Mouse (Mus musculus) right cerebral cortex, postnatal 14 days (tissue): ENCODE measurements at regions not wholly inside any gene's neighbourhood (a gene's known extent, or its start where the extent isn't known, plus 50 kb on each side); places are given as distances from the start of the nearest gene placed in this dataset.

Experiments
- DNase-seq: peaks from one replicate; pipeline ENCODE4 v3.0.0; 2022

DNA sequence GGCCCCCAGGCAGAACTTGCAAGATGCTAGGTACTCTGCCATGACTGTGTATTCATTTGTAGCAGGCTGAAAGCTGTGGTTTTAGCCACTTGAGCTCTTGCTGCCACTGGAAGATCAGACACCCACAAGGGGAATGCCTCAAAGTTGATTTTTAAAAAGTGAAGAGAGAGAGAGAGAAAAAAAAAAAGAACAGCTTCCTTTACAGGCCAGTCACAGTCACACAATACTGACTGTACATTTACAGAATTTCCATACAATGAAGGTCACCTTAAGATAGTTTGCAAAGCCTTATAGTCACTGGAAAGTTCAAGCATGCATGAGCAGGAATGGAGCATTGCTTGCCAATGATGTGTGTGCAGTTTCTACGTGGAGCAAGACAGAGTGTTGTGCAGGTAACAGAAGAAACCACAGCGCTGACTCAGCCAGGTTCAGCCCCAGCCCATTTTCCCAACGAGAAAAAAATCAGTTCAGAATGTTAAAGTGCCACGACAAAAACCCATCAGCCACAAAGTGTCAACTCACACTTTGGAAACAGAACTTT lies 109.3 kb upstream of the Ado start:
- no peak for DNase-seq

DNA sequence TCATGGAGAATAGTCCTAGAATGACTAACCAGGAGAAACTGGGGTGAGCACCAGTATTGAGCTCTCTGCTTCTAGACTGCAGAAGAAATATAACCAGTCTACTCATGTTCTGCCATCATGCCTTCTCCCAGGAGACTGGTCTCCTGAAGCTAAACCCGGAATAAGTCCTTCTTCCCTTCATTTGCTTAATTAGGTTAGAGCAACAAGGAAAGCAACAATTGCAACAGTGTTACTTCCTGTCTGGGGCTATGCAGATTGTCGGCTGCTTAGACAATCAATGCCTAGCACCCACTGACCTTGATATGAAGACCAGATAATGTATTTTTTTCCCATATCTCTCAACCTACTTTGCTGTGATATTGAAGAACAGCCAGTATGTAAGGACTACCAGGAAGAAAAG lies 108.5 kb upstream of the Ado start:
- no peak for DNase-seq

DNA sequence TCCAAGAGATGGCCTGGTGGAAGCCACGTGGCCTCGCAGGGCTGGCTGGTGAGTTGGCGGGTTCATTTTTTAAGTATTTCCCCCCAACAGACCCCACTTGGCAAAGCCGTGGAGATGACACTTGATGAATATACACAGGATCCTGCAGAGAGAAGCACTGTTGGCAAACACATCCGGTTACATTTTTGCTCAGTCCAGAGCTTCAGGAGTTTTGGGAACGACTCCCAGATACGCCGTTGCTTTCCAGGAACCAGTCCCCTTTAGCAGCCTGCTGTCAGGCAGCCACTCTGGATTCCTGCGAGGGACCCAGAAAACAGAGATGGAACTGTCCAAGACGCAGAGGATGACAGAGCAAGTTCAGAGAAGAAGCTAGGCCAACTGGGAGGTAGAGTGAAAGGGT lies 105.8 kb upstream of the Ado start:
- no peak for DNase-seq

DNA sequence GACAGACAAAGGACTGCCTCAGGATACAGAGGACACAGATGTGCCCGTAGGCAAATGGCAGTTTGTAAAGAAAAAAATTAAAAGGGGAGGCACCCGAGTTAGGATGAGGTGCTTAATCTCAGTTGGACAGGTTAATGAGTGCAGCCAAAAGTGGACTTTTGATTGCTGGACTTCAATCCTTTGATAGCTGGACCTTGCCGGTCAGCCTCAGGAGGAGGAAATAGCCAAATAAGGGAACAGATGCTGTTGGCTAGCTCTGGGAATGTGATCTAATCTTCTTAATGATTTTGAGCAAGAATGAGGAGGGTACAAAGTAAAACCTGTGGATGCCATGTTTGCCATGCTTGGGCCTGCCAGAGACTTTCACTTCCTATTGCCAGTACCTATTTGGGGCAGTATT lies 103.5 kb upstream of the Ado start:
- DNase-seq: no peak

DNA sequence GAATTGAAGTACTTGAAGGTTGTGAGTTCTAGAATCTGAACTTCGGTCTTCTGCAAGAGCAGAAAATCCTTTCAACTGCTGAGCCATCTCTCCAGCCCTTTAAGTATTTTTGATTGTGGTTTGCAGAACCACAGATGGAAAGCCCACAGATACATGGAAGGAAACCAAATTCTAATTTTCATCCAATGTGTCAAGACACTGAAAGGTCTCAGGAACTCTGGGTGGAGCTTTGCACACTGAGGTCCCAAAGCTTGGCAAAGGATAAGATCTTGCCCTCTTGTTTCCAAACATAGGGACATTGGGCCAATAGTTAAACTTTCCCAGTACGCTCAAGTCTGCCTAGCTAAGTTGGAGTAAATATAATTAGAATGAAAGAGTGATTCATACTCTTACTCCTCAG lies 102.6 kb upstream of the Ado start:
- no peak for DNase-seq

DNA sequence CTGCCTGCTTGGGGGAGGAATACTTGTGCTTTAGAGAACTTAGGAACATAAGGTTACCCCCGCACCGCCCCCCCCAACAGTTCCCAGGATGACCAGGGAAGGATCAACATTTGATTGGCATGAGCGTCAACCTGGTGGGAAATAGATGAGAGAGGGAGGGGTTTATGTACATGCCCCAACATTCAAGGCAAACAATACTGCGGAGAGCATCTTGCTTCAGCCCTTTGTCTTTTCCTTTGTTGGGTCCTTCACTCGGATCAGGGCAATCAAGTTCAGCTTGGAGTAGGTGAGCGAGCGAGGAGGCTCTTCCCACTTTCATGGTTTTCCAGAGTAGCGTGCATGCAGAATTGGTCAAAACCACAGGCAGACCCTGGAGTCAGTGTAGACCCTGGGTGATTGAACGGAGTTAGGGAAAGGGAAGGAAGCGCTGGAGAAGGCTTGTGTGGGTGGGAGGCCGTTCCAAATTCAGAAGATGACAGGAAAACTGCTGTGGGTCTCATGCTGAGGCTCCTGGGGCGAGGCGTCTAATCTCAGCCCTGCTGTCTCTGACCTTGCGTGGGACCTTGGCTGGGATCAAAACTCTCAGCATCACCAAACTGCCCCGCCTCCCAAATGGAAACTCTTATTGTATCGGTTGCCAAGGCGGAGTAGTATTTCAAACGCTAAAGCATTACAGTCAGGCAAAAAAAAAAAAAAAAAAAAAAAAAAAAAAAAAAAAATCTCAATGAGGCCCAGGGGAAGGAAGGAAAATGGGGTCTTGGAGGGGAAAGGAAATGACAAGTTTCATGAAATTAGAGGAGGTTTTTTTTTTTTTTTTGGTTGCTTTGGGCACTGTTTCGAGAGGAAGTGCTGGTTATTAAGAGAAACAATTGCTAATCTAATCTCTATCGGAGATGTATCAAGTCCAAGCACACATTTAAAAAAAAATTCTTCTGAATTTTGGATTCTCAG lies 99.3 kb upstream of the Ado start:
- DNase-seq: no peak

DNA sequence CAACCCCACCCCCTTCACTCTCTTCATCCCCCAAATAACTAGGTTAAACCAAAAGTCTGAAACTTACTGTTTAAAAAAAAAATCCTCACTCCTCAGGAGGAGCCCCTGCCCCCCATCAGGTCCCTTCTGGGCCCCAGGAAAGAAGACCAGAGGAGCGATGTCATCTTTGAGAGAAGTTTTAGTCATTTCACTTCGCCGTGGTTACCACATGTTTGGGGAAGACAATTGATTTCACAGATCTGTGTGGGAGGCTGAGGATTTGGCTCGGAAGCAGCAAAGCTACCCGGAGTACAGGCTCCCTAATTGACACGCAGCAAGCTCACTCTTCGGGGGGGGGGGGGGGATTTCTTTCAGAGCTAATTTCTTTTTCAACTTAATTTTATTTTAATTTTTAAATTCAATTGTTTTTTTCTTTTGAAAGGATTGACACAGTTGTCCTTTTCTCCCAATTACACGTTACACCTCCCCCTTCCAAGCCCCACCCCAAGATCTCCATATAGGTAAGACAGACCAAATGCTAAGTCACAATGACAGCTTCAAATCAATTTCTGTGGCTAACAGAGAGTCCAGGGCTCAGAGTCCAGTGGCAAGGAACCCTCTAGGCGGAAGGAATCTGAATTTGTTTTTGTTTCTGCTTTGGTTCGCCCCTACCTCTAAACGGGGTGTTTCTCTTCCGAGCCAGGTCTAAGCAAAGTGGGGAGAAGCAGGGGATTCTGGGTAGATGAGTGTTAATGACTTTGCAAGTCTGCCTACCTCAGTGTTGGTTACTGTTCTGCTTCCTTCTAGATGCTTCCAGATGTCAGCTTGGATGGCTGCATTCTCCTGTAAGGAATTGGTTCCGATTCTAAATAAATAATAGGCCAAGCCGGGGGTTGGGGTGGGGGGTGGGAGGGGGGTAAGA lies 98.2 kb upstream of the Ado start:
- DNase-seq: no peak

DNA sequence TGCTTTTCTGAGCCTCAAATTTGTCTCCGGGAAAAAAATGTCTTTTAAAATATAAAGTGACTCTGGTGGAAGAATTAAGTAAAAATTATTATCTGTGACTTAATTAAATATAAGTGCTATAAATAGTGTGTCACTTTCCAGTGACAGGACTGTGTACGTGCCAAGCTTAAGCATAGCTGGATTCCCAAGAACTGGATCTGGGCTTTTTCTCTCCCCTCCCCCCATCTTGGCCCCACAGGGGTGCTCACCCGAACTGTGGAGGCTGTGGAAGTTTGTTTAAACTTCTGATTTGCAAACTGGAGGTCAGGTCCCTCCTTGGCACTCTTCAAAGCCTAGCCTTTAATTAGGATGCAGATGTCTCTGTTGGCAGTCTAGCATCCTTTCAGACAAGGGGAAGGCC lies 97.1 kb upstream of the Ado start:
- DNase-seq: no peak

DNA sequence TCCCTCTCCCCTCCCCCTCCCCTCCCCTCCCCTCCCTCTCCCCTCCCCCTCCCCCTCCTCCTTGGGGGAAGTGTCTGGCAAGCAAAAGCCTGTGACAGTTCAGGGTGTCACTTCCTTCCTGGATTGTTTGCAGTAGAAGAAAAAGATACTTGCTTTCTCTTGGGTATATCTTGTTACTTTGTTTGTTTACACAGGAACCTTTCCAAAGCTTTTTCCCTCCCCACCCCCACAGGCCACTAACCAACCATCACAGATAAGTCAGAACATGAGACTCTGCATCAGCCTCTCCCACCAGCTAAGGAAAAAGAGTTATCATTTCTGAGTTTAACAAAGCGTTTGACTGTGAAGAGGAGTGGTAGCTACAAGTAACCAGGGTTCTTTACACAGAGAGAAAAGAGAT lies 95.5 kb upstream of the Ado start:
- no peak for DNase-seq

DNA sequence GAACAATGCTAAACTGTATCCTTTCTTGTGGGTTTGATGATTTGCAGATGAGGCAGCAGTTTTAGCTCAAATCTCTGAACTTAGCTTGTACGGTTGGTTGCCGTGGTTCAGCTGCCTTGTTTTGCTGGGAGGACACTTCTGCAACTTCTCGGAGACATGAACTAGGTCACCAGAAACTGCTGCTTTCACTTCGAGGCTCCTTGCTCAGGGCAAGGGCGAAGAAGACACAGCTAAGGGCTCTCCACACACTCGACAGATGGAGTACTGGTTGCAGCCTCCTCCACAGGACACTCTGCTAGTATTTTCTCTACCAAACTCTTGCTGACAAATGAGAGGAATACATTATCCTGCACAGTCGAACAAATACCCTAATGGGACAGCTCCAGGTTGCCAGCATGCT lies 94.9 kb upstream of the Ado start:
- DNase-seq: no peak

DNA sequence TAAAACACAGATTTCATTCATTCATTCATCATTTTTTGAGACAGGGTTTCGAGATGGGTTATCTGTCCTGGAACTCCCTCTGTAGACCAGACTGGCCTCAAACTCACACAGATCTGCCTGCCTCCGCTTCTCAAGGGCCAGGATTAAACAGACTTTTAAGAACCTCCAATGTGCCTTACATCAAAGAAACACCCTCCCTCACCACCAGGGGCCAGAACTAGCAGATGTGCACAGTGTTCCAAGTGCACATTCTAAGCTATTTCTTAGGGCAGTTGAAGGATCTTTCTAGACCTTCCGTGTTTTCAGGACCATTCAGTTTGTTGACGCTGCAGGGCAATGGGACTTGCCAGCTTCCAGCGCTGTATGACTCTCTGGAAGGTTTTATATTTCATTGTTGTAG lies 88.6 kb upstream of the Ado start:
- DNase-seq: no peak

DNA sequence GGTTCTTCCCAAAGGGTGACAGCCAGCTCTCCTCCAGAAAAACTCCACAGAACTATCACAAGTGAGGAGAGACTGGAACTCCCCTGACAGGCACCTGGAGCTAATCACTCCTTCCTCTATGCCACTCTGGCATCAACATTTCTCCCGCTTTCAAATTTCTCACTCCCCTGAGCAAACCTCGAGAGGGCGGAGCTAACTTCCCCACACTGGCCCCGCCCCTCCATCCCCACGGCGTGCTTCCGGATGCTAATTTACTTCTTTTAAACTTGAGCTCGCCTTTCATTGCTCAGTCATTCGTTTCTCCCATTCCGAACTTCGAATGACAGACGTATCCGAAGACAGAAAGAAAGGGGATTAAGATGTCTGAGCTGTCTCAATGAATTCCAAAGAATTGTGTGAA lies 87.8 kb upstream of the Ado start:
- no peak for DNase-seq

DNA sequence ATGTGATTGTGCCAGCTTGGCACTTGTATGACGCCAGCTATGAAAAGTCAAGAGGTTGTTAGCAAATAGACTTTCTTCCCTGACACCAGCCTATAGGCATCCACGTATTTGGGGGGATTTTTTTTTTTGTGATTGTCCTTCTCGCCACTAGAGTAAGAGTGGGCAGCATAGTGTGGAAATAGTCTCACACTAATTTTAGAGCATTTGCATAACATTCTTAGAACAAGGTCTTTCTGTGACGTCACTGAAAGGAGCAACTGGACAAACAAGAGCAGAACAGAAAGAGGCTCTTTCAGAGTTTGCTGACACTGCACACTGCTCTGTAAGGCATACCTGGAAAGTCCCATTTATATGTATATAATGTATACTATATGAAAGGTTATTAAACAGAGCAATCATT lies 86.0 kb upstream of the Ado start:
- DNase-seq: no peak

DNA sequence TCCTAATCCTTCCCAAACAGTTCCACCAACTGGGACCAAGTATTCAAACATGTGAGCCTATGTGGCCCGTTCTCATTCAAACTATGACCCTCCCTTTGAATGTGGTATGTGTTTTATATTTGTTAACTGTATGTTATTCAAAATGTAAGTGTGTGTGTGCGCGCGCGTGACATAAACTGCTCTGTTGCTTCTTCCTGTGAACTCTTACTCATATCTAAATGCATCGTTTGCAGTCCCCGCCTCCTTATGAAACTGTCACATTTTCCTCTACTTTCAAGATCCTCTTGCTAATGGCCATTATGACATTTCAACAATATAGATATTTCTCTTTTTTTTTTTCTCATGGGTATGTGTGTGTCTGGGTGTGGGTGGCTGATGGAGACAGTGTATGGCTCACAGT lies 84.3 kb upstream of the Ado start:
- DNase-seq: no peak

DNA sequence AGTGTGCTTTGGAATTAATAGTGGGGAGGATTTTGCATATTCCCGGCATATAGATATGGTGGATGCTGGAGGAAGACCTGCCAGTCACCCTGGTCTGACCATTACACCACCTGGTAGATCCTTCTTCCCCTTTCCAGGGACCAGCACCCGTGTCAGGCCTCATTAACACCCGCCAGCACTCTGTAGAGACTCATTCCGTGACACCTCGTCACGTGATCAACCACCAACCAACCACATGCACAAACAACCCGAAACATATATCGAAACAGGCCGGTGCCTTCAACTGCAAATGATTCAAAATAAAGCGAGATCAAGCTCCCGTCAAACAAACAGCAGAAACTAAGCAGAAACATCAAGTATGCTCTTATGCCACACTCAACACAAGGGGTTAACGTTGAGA lies 74.6 kb upstream of the Ado start:
- DNase-seq: no peak

DNA sequence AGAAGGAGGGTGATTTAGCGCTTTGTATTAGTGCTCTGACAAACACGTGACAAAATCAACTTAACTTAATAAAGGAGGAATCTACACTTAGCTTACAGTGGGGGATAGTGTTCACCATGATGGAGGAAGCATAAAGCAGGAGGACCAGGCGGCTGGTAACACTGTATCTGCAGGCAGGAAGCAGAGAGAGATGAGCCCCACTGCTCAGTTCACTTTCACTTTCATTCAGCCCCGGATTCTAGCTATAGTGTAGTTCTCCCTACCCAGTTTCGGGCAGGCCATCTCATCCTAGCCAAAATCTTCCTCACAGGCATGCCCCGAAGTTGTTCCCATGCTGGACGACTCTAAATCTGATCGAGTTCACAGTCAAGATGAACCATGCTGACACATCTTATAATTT lies 71.3 kb upstream of the Ado start:
- DNase-seq: no peak

DNA sequence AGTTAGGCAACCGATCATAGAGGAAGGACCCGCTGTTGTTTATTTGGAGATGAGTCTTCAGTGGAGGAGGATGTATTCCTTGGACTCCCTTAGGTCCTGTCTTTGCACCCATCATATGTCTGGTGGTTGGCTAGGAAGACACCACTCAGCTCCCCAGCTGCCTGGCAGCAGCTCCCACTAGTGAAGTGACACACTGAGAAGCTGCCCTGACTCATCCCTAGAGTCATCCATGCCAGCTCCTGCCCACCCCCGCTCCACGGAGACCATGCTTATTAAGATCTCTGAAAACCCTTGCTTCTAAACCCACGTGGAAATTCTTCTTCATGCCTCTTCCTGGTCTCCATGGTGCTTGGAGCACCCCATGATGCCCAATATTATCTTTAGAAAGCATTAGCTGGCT lies 69.4 kb upstream of the Ado start:
- DNase-seq: peak; percentile 8

DNA sequence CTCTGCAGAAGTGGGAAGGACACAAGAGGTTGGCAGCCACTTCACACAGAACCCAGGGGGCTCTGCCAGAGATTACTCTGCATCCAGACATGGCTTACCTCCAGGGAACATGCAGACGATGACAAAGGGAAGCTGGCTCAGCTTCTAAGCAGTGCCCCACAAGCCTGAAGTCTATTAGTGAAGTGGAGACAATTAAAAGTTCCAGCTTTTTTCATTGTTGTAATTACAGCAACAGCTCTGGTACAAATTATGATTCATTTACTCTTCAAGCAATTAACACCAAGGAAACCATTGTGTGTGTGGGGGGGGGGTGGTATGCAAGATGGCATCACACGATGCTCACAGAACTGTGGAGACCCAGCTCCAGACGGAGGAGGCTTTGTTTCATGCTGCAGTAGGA lies 66.3 kb upstream of the Ado start:
- DNase-seq: no peak

DNA sequence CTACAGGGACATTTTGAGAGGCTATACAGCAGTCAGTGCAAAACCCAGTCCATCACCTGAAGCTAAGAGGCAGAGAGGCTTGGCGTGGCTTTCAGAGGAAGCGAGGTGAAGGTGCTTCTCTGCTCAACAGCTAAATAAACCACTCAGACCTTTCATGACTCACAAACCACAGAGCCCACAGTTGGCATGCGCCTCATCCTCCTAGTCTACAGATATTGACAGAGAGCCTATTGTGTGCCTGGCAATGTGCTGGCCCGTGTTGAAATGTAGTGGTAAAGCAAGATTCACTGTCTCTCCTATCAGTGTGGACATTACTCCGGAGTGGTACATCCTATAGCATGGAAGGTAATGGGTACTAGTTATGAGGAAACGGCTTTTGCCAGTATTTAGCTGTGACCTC lies 61.9 kb upstream of the Ado start:
- no peak for DNase-seq

DNA sequence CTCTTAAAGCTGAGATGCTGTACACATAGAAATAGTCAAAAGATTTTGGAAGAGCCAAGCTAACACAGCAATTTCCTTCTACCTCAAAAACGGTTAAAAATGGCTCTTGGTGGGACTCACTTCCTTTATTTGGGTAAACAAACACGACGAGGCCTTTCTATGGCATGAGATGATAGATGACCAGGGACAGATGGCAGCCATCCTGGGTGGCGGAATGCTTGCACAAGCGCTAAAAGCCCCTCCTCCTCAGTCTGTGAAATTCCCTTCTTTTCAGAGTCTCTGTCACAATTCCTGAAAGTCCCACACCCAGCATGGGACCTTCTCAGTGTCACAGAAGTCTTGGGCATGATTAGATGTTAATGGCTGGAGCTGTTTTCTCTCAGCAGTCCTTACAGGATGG lies 59.3 kb upstream of the Ado start:
- DNase-seq: no peak

DNA sequence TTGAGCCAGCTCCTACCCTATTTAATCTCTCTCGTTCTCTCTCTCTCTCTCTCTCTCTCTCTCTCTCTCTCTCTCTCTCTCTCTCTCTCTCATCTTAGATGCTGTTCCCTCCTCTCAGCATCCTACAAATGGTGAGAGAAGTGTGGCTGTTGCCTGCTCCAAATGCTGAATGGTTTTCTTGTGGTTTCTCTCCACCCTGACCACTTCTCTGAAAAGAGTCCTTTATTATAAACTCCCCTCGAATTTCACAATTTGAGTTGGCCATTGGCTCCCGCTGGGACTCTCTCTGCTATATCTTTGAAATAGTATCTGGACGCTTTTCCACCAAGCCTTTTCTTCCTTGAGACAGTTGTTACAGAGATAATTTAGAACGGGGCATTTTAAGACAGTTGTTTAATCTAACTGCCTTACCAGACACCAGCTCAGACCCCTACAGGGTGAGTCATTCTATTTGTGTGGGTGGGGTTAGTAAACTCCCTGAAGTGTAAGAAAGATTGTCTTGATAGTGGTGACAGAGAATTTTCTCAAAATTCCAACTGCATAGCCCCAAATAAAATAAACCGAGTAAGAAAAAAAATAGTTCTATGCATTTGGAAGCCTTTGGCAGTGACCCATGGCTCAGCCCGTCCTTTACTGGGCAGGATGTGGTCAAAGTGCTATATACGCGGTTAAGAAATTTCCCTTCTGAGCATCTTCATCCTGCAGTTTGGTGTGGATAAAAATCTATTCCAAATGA lies 58.7 kb upstream of the Ado start:
- DNase-seq: no peak

DNA sequence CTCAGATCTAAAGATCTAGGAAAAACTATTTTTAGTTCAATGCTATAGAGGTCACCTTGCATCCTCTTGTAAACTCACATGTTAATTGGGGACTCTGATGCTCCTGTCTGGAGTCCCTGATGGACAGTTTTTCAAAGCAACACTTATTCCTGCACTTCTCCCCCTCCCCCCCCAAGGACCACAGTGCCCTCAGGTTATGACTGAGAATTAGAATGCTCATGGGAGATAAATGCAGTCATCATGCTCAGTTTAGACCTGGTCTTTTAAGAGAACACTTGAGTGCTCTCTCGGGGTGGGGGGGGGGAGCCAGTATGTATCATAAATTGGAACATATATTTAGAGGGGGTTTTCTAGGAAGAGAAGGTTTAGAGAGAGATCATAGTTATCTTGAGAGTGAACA lies 58.0 kb upstream of the Ado start:
- no peak for DNase-seq

DNA sequence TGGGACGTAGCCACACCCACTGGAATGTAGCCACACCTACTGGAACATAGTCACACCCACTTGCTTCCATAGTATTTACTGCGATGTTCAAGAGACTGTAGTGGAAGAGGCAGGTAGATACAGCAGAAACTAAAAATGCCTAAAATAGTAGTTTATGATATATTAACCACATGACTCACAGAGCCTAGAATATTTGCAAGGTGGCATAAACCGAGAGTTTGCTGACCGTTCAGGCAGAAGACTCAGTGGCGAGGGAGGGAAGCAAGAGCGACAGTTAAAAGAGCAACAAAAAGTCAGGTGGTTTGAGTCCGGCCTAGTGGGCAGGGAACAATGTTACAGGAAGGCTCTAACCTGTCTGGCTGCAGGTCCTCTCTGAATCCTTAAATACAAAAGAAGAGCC lies 50.6 kb upstream of the Ado start:
- no peak for DNase-seq
